Mouse (Mus musculus): ENCODE results near the gene Rptor. TPM values are rescaled to one million over a fixed set of nuclear protein-coding genes. Genes with fewer than 3 reads are reported as not detected.

Gene Rptor
- 10 to 100 TPM; 59.2 to 68.7 (median 63.5) TPM for total RNA-seq (2022)

DNA sequence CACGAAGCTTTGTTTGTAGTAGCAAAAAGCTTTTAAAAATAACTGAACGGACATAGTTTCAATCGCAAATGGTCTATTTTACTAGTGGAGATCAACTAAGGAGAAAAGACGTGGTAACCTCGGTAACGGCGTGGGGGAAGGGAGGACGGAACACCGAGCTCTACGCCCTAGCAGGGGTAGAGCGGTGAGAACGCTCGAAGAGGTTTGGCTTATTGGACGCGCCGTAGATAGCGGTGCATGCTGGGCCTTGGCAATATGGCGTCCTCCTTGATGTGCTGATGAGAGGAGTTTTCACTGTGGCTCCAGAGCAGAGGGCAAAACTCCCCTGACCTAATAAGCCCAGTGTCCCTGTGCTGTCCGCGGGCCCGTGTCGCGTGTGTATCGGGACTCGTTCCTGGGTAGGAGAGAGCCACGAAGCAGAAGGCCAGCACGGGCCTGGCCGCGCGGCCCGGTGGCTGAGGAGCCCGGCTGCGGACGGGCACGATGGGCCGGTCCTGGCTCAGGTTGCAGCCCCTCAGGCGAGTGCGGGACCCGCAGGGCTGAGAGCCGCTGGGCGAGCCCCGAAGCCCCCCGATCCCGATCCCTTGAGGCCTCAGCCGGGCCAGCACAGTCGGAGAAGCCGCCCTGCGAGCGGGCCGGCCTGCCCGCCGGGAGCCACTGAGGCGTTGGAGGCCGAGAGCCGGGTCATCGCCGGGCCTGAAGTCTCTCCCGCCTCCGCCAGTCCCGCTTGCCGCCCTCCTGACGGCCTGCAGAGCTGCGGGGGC is at the start of gene Rptor:
Rptor (plus strand) TSS at position 143 of the 764 bp plus-strand sequence.
- peak; percentile 96 to 99 for DNase-seq (ENCODE audit: low spot score in 2 of 2)

DNA sequence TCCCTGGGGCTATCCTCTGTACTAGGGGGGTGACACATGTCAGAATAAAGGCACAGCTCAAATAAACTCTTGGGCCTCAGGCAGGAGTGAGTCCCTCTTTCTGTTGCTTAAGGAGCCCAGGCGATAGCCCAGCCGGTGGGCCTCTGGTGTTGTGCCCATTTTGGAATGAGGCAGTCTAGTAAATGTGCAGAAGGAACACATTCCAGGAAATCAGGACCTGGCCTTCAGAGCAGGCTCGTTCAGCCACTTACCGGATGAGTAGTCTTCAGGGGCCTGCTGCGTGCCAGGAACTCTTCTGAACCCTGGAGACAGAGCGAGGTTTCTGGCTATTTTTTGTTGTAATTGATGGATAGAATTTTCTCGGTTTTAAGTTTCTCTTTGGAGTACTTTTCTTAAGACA is 48.0 kb upstream of the Rptor start:
- no peak for DNase-seq (ENCODE audit: low spot score in 2 of 2)

DNA sequence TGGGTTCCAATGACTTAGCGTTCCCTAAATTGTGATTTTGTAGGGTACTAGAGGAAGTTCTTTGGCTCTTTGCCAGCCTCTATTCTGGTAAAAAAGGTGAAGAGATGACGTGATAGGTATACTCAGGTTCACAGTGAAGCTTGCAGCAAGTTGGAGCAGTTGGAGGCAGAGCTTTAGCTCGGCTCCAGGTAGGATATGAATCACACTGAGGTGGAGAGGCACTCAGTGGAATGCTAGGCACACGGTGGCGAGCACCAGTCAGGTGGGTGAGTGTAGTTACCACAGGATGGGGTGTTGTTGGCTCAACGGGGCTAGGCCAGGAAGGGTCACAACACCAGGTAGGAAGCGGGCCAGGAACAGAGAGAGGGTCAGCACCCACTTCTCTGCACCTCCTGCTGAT is 47.5 kb upstream of the Rptor start:
- DNase-seq (ENCODE audit: low spot score in 2 of 2): no peak

DNA sequence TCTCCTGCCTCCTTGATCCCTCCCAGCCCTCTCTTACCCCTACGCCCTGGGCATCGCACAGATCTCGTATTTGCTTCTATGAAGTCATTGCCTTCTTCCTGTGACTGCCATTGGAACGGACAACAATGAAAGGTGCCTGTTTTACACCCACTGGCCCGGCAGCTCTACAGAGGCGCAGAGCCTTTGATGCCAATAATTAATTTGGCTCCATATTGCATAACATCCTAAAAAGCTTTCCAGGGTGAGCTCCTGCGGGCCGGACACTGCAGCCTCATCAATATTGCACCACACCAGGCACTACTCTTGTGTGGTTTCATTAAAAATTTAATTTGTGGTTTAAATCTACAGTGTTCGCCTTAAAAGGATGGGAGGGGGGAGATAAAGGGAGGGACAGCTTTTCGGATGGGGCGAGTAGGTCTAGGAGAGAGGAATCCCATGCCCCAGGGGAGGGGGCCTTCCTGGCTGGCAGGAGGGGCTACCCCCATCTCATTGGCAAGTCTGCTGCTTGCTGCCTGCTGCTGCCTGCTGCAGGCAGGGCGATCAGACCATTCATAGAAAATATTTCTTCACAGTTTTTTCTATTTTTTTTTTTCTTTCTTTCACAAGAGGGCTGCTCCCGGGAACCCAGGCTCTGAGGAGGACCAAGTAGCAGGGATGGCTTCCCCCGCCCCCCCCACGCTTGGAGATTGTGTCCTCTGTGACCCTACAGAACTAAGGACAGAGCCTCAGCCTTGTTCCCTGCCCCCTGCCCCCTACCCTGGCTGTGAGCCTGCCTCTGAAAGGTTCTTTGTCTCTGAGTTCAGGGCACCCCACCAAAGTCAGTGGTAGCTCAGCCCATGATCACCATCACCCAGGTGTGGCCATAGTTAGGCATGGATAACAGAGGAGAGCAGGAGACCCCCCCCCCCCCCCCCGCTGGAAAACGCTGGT is 44.5 kb upstream of the Rptor start:
- no peak for DNase-seq (ENCODE audit: low spot score in 2 of 2)

DNA sequence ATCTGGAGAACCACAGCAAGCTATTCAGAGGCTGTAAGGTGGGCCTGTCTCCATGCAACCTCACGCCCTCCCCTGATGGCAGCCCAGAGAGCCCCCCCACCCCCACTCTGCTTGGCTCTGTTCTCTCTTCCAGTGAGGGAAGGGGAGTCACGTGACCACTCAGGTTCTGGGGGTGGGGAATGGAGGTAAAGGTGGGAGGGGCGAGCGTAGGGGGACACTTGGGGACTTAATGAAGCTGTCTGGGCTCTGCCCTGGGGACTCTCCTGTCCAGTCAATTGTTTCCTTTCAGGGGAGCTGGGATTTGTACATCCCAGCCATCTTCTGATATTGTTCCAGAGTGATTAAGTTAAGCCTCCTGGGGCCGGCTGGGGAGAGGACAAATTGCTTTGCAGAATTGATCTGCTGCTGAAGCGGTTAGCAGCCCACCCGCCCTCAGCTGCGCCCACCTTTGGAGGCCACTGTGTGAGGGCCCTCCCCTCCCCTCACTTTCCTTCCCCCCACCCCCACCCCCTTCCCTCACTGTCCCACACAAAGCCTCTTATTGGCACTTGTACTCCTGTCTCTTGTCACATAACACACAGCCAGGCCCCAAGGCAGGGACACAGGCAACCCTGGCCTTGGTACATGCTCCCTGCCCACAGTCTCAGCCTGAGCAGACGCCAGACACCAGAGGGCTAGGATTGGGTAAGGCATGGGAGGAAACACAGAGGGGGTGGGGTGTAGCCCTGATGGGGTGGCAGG is 43.7 kb upstream of the Rptor start:
- no peak for DNase-seq (ENCODE audit: low spot score in 2 of 2)

DNA sequence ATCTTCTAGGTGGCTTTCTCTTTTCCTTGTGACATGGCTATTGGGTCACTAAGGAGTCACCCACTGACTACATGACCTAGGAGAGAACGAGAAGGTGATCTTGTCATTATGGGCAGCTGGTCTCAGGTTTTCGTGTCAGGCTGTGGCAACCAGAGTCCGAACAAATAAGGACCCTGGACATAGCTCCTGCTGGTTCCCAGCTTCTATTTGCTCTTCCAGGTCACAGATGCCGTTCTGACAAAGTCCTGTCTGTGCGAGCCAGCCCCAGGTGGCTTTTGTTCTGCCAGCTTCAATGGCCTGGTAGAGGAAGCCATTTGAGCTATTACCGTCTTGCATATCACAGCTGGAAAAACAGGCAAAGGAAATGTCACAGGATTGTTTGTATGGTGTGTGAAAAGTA is 40.4 kb upstream of the Rptor start:
- no peak for DNase-seq (ENCODE audit: low spot score in 2 of 2)

DNA sequence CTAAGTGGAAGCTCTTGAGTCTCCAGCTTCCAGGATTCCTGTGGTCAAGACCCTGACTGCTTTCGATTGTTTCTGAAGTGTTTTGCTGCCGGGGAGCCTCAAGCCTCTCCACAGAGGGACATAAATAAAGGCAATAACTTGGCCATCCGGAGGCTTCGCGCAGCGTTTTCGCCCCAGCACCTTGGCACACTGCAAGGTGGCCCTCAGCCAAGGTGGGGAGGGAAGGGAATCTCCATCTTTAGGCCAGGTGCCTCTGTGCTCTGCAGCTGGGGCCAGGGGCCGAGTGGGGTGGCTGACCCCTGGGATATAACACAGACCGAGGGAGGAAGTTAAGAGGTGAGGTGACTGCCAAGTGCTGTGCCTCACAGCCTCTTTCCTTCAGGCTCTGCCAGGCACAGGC is 39.5 kb upstream of the Rptor start:
- DNase-seq (ENCODE audit: low spot score in 2 of 2): no peak

DNA sequence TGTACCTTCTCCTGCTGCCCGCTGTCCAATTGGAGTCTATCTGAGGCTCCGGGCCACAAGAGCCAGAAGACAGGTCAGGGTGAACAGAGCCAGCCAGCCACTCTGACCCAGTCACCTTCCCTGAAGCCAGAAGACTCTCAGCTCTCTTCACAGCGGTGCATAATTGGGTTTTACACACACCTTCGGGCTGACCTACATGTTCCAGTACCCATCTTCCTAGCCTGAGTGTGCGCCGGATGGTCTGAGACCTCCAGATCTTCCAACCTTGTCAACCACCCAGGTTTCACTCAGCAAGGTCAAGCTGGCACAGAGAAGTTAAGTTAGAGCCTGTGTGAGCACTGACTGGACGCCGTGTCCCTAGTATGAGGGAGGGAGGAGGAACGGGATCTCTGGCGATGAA is 38.3 kb upstream of the Rptor start:
- no peak for DNase-seq (ENCODE audit: low spot score in 2 of 2)

DNA sequence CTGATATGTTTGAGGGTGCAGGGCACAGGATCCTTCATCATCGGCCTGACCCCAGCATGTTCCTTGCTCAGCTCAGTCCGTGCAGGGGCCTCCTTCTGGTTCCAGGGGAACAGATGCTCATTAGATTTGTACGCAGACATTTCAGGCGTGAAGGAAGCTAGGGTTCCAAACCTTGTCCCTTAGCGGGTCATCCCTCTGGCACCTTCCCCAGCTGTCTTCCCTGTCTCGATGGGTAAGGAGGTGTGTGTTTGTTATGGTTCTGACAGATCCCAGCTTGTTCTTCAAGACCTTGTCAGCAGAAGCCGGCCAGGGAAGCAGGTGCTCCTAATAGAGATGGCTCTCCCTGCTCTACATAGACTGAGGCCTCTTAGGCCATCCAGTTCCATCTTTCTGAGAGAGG is 37.7 kb upstream of the Rptor start:
- DNase-seq (ENCODE audit: low spot score in 2 of 2): no peak

DNA sequence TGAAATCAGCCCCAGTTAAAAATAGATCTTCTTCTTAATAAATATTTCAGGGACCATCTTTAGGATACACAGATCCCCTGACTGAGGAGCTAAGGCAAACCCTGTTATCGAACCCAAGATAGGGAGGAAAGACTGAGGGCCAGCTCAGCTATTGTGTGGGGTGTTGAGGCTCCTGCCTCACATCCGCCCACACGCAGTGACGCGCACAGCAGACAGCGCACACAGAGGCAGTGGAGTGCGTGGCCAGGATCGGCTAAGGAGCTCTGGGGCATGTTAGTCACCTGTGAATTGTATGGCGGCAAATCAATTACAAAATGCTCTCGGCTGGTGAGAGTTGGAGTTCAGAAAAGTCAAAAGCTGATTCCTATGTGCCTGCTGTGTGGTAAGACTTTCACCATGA is 37.0 kb upstream of the Rptor start:
- no peak for DNase-seq (ENCODE audit: low spot score in 2 of 2)

DNA sequence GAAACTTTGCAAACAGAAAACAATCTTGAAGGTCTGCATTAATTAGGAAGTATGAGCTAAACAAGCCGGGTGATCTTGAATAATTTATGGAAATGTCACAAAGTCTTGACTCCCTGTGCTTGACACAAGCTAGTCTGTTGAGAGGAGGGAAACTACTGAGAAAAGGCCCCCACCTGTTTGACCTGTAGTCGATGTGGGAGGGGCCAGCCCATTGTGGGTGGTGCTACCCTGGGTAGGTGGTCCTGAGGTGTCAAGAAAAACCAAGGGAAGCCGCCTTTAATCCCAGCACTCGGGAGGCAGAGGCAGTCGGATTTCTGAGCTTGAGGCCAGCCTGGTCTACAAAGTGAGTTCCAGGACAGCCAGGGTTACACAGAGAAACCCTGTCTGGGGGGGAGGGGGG is 36.5 kb upstream of the Rptor start:
- DNase-seq (ENCODE audit: low spot score in 2 of 2): no peak

DNA sequence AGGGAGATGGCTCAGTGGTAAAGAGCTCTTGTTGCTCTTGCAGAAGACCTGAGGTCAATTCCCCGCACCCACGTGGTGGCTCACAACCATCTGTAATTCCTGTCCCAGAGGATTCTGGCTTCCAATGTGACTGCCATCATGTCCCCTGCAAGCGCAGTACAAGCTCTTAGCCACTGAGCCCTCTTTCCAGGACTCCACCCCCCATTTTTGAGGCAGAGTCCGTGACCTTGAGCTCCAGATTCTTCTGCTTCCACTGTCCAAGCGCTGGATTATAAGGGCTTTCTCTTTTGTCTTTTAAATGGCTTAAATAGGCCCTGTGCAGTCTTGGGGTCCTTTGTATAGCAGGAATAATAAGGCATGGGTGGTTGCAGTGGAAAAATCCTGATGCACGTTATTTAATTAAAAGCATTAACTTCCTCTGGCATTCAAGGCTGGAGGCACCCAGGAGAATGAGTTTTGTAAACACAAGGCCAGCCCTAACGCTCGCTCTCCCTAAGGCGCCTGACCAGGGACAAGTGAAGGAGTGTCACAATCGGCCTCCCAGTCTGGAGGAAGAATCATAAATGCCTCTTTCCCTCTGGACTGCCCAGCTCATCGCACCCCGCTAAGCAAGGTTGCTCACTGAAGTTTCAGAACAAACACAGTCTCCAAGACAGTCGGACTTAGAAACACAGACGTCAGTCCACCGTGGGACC is 30.2 kb upstream of the Rptor start:
- no peak for DNase-seq (ENCODE audit: low spot score in 2 of 2)

DNA sequence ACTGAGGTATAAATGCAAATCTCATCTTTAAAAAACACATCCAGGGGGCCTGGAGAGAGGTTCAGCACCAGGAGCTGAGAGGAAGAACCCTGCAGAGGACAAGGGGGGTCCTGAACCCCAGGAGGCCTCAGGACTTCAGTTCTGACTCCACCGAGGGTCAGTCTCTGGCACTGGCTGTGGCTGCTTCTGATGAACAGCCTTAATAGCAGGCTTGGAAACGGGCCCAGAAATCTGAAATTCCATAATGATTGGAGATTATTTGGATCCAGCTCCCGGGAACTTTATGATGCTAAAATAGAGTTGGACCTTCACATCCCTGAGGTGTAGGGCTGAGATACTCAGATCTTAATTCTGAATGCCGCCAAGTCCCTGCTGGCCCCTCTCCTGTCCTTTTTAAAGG is 25.9 kb upstream of the Rptor start:
- no peak for DNase-seq (ENCODE audit: low spot score in 2 of 2)

DNA sequence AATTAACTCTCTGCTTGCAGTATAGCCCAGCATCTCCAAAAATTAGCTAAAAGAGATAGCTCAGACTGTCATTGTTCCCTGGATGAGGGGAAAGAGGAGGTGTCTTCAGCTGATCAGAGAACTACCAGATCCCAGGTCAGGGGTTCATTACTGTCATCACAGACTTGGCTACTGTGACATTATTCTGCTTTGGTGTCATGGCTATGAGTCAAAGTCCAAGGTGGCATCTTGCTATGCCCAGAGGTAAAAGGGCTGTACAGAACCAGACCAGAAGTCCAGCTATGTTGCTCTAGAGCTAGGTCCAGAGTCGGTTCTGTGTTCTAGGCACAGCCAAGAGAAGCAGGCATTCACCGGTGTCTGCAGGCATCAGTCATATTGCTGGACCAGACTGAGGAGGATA is 25.0 kb upstream of the Rptor start:
- no peak for DNase-seq (ENCODE audit: low spot score in 2 of 2)

DNA sequence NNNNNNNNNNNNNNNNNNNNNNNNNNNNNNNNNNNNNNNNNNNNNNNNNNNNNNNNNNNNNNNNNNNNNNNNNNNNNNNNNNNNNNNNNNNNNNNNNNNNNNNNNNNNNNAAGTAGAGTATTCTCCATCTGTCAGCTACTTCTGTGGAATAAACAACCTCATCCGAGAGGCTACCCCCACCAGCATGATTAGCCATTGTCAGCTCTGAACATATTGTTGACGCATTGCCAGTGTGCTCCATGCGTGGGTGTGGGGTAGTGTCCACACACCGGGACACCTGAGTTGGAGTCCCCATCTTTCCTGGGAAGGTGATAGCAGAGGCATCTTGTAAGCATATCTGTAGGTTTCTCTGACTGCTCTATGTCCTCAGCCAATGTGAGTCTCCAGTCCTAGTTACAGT is 16.2 kb upstream of the Rptor start:
- no peak for DNase-seq (ENCODE audit: low spot score in 2 of 2)

DNA sequence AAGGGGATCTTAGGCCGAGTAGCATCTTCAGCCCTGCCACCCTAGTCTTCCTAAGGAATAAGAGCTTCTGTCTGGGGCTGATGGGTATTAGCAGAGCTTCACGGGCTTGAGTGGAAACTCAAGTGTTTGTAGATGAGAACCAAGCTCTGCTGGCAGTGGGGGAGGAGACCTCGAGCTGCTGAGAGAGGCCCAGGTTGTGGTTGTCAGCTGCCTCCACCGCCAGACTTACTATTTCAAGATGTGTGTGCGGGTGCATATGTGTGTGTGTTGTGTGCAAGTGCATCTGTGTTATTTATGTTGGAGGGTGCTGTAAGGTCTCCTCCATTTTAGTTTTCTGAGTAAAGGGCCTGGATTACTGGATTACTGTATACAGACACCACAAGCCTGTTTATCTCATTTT is 15.6 kb upstream of the Rptor start:
- DNase-seq (ENCODE audit: low spot score in 2 of 2): no peak

DNA sequence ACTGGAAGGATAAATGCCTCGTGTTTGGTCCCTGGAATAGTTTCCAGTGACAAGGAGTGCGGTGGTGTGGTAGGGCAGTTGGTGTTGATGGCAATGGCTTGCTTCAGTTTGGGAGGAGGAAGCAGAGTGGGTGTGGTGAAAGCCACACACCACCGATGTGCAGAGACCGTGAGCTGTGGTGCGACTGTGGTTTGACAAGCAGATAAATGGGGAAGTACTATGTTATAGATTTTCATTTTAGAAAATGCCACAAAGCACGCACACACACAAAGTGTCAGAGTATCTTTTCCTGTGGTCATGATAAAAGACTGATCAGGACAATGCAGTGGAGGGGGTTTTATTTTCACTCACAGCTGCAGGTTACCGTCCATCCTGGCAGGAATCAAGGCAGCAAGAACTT is 13.5 kb upstream of the Rptor start:
- no peak for DNase-seq (ENCODE audit: low spot score in 2 of 2)

DNA sequence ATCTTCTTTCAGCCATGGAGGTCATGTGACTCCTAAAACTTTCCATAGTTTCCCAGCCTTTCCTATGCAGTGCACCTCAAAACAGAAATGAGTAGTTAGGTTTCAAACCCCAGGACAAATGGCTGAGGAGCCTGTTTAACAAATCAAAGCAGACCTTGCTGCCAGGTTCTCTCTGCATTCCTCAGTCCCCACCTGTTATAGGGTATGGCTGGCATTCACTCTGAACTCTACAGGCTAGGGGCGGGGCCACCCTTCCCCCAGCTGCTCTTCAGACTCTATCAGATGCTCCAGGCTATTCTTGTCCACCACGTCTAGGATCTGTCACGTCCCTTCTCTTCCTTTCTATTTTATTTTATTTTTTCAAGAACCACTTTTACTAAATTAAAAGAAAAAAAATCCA is 8.7 kb upstream of the Rptor start:
- DNase-seq (ENCODE audit: low spot score in 2 of 2): no peak

DNA sequence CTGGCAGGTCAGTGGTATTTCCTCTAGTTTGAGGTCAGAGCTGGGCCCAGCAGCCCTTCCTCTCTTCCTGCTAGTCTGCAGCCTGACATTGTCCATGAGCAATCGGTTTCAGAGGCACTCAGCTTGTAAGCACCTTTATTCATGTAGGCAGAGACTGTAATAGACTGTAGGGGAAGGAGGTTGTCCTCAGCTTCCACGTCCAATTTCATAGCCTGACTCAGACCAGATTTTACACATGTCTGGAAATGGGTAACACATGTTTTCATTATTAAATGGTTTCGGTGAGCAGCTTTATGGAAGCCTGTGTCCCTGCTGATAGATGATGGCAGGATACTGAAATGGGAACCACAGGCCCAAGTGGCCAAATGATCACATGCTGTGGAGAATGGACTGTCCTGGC is 3.8 kb upstream of the Rptor start:
- DNase-seq (ENCODE audit: low spot score in 2 of 2): no peak

DNA sequence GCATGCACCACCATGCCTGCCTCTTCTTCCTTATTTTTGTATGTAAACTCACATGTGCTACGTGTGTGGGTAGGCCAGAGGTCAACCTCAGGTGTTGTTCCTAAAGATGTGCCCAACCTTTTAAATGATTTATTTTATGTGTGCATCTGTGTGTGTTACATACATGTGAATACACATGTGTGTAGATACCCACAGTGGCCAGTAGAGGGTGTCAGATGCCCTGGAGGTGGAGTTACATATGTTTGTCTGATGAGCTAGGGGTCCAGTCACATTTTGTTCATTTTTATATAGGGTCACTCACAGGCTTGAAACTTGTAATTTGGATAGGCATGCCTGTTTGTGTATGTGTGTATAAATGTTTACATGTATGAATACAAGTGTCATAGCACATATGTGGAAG is 2.4 kb upstream of the Rptor start:
- no peak for DNase-seq (ENCODE audit: low spot score in 2 of 2)

DNA sequence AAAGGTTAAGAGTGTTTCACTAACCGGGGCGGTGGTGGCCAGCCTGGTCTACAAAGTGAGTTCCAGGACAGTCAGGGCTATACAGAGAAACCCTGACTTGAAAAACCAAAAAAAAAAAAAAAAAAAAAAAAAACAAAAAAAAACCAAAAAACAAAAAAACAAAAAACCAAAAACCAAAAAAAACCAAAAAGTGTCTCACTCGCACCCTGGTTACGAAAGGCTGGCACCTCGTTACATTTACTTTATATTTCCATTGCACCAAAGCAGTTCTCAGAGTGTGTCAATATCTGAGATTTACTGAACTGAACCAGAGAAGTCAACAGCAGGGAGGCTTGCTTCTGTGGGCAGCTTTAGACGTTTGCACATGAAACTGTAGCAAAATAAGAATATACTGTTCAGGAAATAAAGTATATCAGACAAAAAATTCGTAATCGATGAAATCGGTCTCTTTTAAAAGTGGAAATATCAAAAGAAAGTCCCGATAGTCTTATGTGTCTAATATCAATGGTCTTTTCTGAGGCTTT is 466 bp upstream of the Rptor start:
- no peak for DNase-seq (ENCODE audit: low spot score in 2 of 2)

Measured in layer of hippocampus, adult 8-10 months (tissue).